Mouse (Mus musculus) hindbrain, postnatal 0 days (tissue): ENCODE data around the gene Cd38. TPM values are rescaled to one million over a fixed set of nuclear protein-coding genes. Genes with fewer than 3 reads are reported as not detected.

Experiments used
- ATAC-seq: fragments of 200-750 bp; cut with Nextera tagmentation; 2 replicates; pipeline ENCODE4 v1.8.0; 2017; ENCODE audit warnings: mild to moderate bottlenecking, moderate TSS enrichment, moderate library complexity
- DNase-seq: peaks from one replicate; pipeline ENCODE4 v3.0.0-alpha.2; 2015; ENCODE audit warnings: low spot score
- H3K27ac ChIP-seq: fragments of 300-500 bp; sonication (generic); 2 replicates; pipeline ENCODE4 v1.5.1; 2014; ENCODE audit warnings: mild to moderate bottlenecking
- H3K27me3 ChIP-seq: fragments of 300-500 bp; sonication (generic); 2 replicates; pipeline ENCODE4 v1.6.1; 2014; ENCODE audit warnings: low read length, mixed read lengths; ENCODE audit not compliant: insufficient read depth
- H3K36me3 ChIP-seq: fragments of 300-500 bp; sonication (generic); 2 replicates; pipeline ENCODE4 v1.6.1; 2014; ENCODE audit warnings: low read length, mixed read lengths; ENCODE audit not compliant: insufficient read depth
- H3K4me1 ChIP-seq: fragments of 300-500 bp; sonication (generic); 2 replicates; pipeline ENCODE4 v1.6.1; 2014; ENCODE audit warnings: antibody characterized with exemption, low read length, mixed read lengths; ENCODE audit not compliant: insufficient read depth
- H3K4me2 ChIP-seq: fragments of 300-500 bp; sonication (generic); 2 replicates; pipeline ENCODE4 v1.6.1; 2014; ENCODE audit warnings: low read depth, mild to moderate bottlenecking, low read length, moderate library complexity, mixed read lengths
- H3K4me3 ChIP-seq: fragments of 300-500 bp; sonication (generic); 2 replicates; pipeline ENCODE4 v1.5.1; 2014; ENCODE audit warnings: low read length
- H3K9ac ChIP-seq: fragments of 300-500 bp; sonication (generic); replicated peaks from 2 replicates; pipeline ENCODE4 v1.6.1; 2014; ENCODE audit warnings: mild to moderate bottlenecking, low read length, moderate library complexity, mixed read lengths
- H3K9me3 ChIP-seq: fragments of 300-500 bp; sonication (generic); 2 replicates; pipeline ENCODE4 v1.6.1; 2016; ENCODE audit warnings: low read length, mixed read lengths
- CTCF ChIP-seq: IDR thresholded peaks from 2 replicates; pipeline ENCODE4 v1.5.1; 2016; ENCODE audit warnings: antibody characterized with exemption, control low read depth, low read depth
- WGBS: fragments of 180-500 bp; shearing (Covaris S2); extraction: QIAGEN DNeasy Blood & Tissue Kit; methylation state at CpG from one replicate; pipeline ENCODE4 v1.1.7; 2014; 5-methylcytosine and 5-hydroxymethylcytosine counted together
- polyA plus RNA-seq: library from polyadenylated mRNA; unstranded; fragments of >200 nt; fragmentation: Nextera tagmentation; extraction: Ambion mirVana; gene quantifications from 2 replicates; pipeline ENCODE4 v1.2.1, GENCODE M21; 2015
- total RNA-seq: library from RNA; depleted of rRNA; stranded (reverse); fragments of >200 nt; gene quantifications from 2 replicates; pipeline ENCODE4 v1.2.3, GENCODE M21; 2014

The Cd38 gene
- total and polyA plus RNA-seq, 2 experiments from 2014 or later: 4.0 to 4.7 TPM

- no peak for DNase-seq
Measured at GRCm38 (mm10) chr5:43826883-43827282, 41.5 kb upstream of the Cd38 start.

GRCm38 (mm10) chr5:43827366-43827765 is 41.0 kb upstream of the Cd38 start:
- Histone ChIP-seq H3K4me3 (no peak overlapping the region), H3K27me3 (no peaks in the 10 kb centered on the region), H3K4me2 (no peak overlapping the region), H3K27ac (no peak overlapping the region), H3K36me3 (no peaks in the 10 kb centered on the region), H3K9ac (no peak overlapping the region), H3K9me3 (no peaks in the 10 kb centered on the region), H3K4me1 (no peaks in the 10 kb centered on the region)
- WGBS: 80% methylated on average over 9 of the region's 9 CpGs
- TF ChIP-seq CTCF: no peak
- DNase-seq: no peak
- ATAC-seq: no peak

More at GRCm38 (mm10) chr5:43826883-43827282, 41.5 kb upstream of the Cd38 start:
- H3K9me3 ChIP-seq: no peaks in the 10 kb centered on the region
- H3K4me1 ChIP-seq: no peaks in the 10 kb centered on the region
- TF ChIP-seq CTCF: no peak
- no peak for ATAC-seq
- 84% methylated on average over 2 of the region's 2 CpGs for WGBS
- H3K27ac ChIP-seq: no peak overlapping the region
- no peak overlapping the region for H3K4me2 ChIP-seq
- no peak overlapping the region for H3K4me3 ChIP-seq
- no peak overlapping the region for H3K9ac ChIP-seq
- no peaks in the 10 kb centered on the region for H3K27me3 ChIP-seq
- no peaks in the 10 kb centered on the region for H3K36me3 ChIP-seq

GRCm38 (mm10) chr5:43836590-43836989 is 31.8 kb upstream of the Cd38 start:
- Histone ChIP-seq H3K9ac (no peak overlapping the region), H3K27ac (no peak overlapping the region), H3K36me3 (no peaks in the 10 kb centered on the region), H3K27me3 (no peaks in the 10 kb centered on the region), H3K4me2 (no peak overlapping the region), H3K4me1 (no peaks in the 10 kb centered on the region), H3K9me3 (no peaks in the 10 kb centered on the region), H3K4me3 (no peak overlapping the region)
- TF ChIP-seq CTCF: peak; percentile 22; the same call in 1 of the 2 replicates
- DNase-seq (no peak), ATAC-seq (no peak)
- 81% methylated on average over 7 of the region's 7 CpGs for WGBS

- no peaks in the 10 kb centered on the region for H3K9me3 ChIP-seq
- H3K4me2 ChIP-seq: no peak overlapping the region
- H3K27ac ChIP-seq: no peak overlapping the region
- ATAC-seq (no peak), DNase-seq (peak; percentile 62)
- WGBS: 49% methylated on average over 5 of the region's 5 CpGs
- no peak overlapping the region for H3K4me3 ChIP-seq
- peak; percentile 63 for TF ChIP-seq CTCF
- no peaks in the 10 kb centered on the region for H3K27me3 ChIP-seq
- no peaks in the 10 kb centered on the region for H3K4me1 ChIP-seq
- H3K9ac ChIP-seq: no peak overlapping the region
- no peaks in the 10 kb centered on the region for H3K36me3 ChIP-seq
Measured at GRCm38 (mm10) chr5:43837372-43837771, 31.0 kb upstream of the Cd38 start.

DNA sequence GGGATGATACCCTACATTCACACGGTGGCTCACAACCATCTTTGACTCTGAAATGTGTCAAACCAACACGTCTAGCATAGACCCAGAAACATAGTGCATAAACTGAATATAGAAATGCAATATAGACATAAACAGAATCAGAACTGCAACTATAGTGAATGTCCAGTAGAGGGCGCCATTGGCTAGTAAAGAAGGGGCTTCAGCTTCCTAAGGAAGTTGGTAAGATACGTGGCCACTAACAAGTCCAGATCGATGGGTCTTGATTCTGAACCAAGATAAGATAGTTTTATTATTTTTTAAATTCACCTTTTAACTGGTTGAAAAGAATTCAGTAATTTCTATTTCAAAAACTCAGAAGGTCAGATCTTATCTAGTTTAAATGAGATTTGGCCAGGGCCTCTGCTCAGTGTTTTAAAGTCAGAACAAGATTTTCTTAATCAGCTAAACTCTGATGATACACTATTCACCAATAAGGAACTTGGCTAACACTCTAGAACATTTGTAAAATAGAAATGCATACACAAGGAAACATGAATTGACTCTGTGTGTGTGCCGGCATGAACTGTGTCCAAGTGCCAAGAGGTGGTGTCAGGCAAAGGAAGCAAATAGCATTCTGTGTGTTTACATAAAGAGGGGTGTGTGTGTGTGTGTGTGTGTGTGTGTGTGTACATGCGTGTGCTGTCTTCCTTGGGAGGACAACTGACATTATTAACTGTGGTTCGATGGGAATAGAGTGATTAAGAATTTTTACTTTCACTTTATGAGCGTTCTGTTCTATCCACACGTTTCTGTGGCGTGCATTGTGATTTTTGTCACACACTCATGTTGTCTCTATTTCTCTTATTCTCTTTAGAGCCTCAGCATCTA is 27.0 kb upstream of the Cd38 start:
- H3K4me1 ChIP-seq: no peaks in the 10 kb centered on the region
- no peaks in the 10 kb centered on the region for H3K9me3 ChIP-seq
- TF ChIP-seq CTCF: peak; percentile 94
- peak overlapping the region; percentile 5 for H3K4me2 ChIP-seq
- no peak overlapping the region for H3K4me3 ChIP-seq
- H3K36me3 ChIP-seq: no peaks in the 10 kb centered on the region
- no peak; the same call in 1 of the 2 replicates for ATAC-seq
- no peaks in the 10 kb centered on the region for H3K27me3 ChIP-seq
- DNase-seq: peak; percentile 83
- 44% methylated on average over 11 of the region's 11 CpGs for WGBS
- no peak overlapping the region for H3K9ac ChIP-seq
- H3K27ac ChIP-seq: no peak overlapping the region

DNA sequence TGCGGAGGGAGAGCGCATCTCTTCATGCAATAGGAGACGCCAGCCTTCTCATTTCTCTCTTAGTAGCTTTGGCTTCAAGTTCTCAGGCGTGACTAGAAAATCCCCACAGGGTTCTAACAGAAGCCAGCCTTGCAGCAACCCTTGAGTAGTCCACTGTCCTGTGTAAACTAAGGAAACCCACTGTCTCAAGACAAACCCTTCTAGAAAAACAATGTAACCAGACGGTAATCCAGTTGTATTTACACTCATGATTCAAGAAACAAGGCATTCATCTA is 26.4 kb upstream of the Cd38 start:
- Histone ChIP-seq H3K4me2 (peak overlapping the region; percentile 5), H3K4me1 (no peaks in the 10 kb centered on the region), H3K9me3 (no peaks in the 10 kb centered on the region), H3K27ac (no peak overlapping the region), H3K27me3 (no peaks in the 10 kb centered on the region), H3K9ac (no peak overlapping the region), H3K4me3 (no peak overlapping the region), H3K36me3 (no peaks in the 10 kb centered on the region)
- DNase-seq: no peak
- TF ChIP-seq CTCF: no peak
- WGBS: 74% methylated on average over 5 of the region's 5 CpGs
- no peak for ATAC-seq

DNA sequence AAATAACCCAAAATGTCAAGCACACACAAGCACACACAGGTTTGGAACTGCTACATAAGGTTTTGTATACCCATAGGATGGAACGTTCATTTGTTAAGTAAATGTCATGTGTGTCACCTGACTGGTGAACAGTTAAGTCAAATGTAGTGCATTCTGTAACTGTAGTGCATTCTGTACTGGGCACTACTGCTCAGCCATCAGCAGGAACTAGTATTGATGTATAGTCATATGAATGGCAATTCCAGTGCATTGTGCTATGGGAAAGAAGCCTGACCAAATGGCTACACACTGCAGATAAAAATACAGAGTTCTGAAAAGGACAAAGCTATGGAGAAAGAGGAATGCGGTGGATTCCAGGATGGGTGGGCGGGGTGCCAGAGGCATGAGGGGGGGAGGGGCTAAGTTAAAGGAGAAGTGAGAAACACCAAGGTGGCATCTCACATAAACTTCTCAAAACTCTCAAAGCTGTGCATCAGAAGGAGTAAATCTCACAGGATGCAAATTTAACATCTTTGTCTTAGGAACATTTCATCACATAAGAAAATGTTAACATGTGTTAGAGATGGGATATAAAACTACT is 25.7 kb upstream of the Cd38 start:
- no peaks in the 10 kb centered on the region for H3K27me3 ChIP-seq
- H3K4me1 ChIP-seq: no peaks in the 10 kb centered on the region
- no peak for TF ChIP-seq CTCF
- DNase-seq: no peak
- no peak overlapping the region for H3K27ac ChIP-seq
- H3K9me3 ChIP-seq: no peaks in the 10 kb centered on the region
- no peaks in the 10 kb centered on the region for H3K36me3 ChIP-seq
- no peak overlapping the region for H3K4me3 ChIP-seq
- no peak for ATAC-seq
- H3K4me2 ChIP-seq: no peak overlapping the region
- no peak overlapping the region for H3K9ac ChIP-seq
- WGBS: 65% methylated on average over 3 of the region's 3 CpGs
